Mouse (Mus musculus) liver, embryonic 12.5 days (tissue): ENCODE measurements at regions not wholly inside any gene's neighbourhood (a gene's known extent, or its start where the extent isn't known, plus 50 kb on each side); places are given as distances from the start of the nearest gene placed in this dataset.

Source experiments
- ATAC-seq: fragments of 200-750 bp; cut with Nextera tagmentation; 2 replicates; pipeline ENCODE4 v1.8.0; 2017; ENCODE audit warnings: moderate number of reproducible peaks, mild to moderate bottlenecking, moderate library complexity
- H3K27ac ChIP-seq: fragments of 300-500 bp; sonication (generic); 2 replicates; pipeline ENCODE4 v1.5.1; 2016; ENCODE audit warnings: mild to moderate bottlenecking
- H3K27me3 ChIP-seq: fragments of 300-500 bp; sonication (generic); replicated peaks from 2 replicates; pipeline ENCODE4 v1.6.1; 2016; ENCODE audit warnings: mild to moderate bottlenecking, moderate library complexity
- H3K36me3 ChIP-seq: fragments of 300-500 bp; sonication (generic); 2 replicates; pipeline ENCODE4 v1.6.1; 2016; ENCODE audit warnings: mild to moderate bottlenecking, moderate library complexity
- H3K4me1 ChIP-seq: fragments of 300-500 bp; sonication (generic); 2 replicates; pipeline ENCODE4 v1.6.1; 2016
- H3K4me2 ChIP-seq: fragments of 300-500 bp; sonication (generic); 2 replicates; pipeline ENCODE4 v1.6.1; 2016; ENCODE audit warnings: mild to moderate bottlenecking, moderate library complexity
- H3K4me3 ChIP-seq: fragments of 300-500 bp; sonication (generic); 2 replicates; pipeline ENCODE4 v1.5.1; 2016; ENCODE audit warnings: mild to moderate bottlenecking, moderate library complexity
- H3K9ac ChIP-seq: fragments of 300-500 bp; sonication (generic); 2 replicates; pipeline ENCODE4 v1.6.1; 2016; ENCODE audit warnings: mild to moderate bottlenecking, moderate library complexity
- H3K9me3 ChIP-seq: fragments of 300-500 bp; sonication (generic); replicated peaks from 2 replicates; pipeline ENCODE4 v1.6.1; 2016; ENCODE audit warnings: mild to moderate bottlenecking, moderate library complexity
- WGBS: fragments of 180-500 bp; shearing (Covaris S2); methylation state at CpG from one replicate; pipeline ENCODE4 v1.1.7; 2016; ENCODE audit not compliant: insufficient replicate concordance; 5-methylcytosine and 5-hydroxymethylcytosine counted together

DNA sequence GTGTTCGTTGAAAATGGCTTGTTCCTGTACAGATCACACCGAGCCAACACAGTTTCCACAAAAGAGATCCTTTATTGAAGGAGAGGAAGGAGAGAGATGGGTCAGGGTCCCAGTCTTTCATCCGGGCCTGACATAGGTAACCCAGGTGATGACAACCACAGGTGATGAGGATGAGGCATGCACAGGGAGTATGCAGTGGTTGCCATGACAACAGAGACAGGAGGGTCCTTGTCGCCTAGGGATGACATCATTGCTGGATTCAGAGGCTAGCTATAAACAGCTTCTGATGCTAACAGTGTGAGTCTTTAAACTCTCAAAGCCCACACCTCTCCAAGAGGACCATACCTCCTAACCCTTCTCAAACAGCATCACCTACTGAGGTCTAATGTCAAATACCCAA lies 327.0 kb upstream of the Prox1 start:
- 77% methylated on average over 4 of the region's 4 CpGs for WGBS
- H3K27me3 ChIP-seq = peaks cover 16% of the 10 kb centered on the region; the same call in 1 of the 2 replicates
- ATAC-seq = no peak
- no peak overlapping the region for H3K9ac ChIP-seq
- no peaks in the 10 kb centered on the region for H3K9me3 ChIP-seq
- H3K4me2 ChIP-seq = no peak overlapping the region
- no peak overlapping the region for H3K27ac ChIP-seq
- no peak overlapping the region for H3K4me3 ChIP-seq
- no peaks in the 10 kb centered on the region for H3K4me1 ChIP-seq
- H3K36me3 ChIP-seq = no peaks in the 10 kb centered on the region

- Histone ChIP-seq H3K9me3 (no peaks in the 10 kb centered on the region), H3K4me3 (no peak overlapping the region), H3K4me2 (no peak overlapping the region), H3K27ac (no peak overlapping the region), H3K4me1 (no peaks in the 10 kb centered on the region), H3K27me3 (peaks cover 16% of the 10 kb centered on the region; the same call in 1 of the 2 replicates), H3K9ac (no peak overlapping the region), H3K36me3 (no peaks in the 10 kb centered on the region)
- 29% methylated on average over 10 of the region's 10 CpGs for WGBS
- no peak for ATAC-seq
These were observed 325.4 kb upstream of the Prox1 start for GRCm38 (mm10) chr1:190495741-190496520.

- Histone ChIP-seq H3K27me3 (peaks cover 5% of the 10 kb centered on the region), H3K4me3 (no peak overlapping the region), H3K27ac (no peak overlapping the region), H3K9ac (no peak overlapping the region), H3K4me1 (no peaks in the 10 kb centered on the region), H3K9me3 (no peaks in the 10 kb centered on the region), H3K36me3 (no peaks in the 10 kb centered on the region), H3K4me2 (no peak overlapping the region)
- ATAC-seq = no peak
- WGBS = 25% methylated on average over 6 of the region's 7 CpGs
These were observed 316.1 kb upstream of the Prox1 start for GRCm38 (mm10) chr1:190486551-190487104.

- no peaks in the 10 kb centered on the region for H3K36me3 ChIP-seq
- 68% methylated on average over 13 of the region's 13 CpGs for WGBS
- H3K9me3 ChIP-seq = no peaks in the 10 kb centered on the region
- H3K4me1 ChIP-seq = no peaks in the 10 kb centered on the region
- H3K4me3 ChIP-seq = no peak overlapping the region
- peaks cover 5% of the 10 kb centered on the region for H3K27me3 ChIP-seq
- no peak overlapping the region for H3K4me2 ChIP-seq
- H3K9ac ChIP-seq = no peak overlapping the region
- ATAC-seq = no peak
- no peak overlapping the region for H3K27ac ChIP-seq
These were observed 312.9 kb upstream of the Prox1 start for GRCm38 (mm10) chr1:190483366-190483765.

DNA sequence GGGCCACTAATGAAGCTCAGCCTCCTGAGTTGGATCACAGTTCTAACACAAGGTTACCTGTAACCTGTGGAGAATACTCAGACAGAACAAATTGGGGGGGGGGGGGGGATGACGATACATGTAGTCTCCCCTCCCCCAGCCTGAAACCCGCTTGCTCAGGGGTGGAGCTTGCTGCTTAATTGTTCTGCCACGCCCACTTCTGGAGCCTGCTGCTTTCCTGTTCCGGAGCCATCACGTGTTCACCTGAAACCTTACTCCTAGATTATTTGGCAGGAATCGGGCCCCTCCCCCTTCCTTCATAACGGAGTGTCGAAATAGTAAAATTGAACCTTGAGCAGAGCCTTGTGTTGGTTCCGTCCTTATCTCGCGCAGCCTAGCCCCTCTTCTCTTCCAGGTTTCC lies 310.6 kb upstream of the Prox1 start:
- Histone ChIP-seq H3K4me1 (no peaks in the 10 kb centered on the region), H3K4me3 (no peak overlapping the region), H3K27ac (no peak overlapping the region), H3K9ac (no peak overlapping the region), H3K36me3 (no peaks in the 10 kb centered on the region), H3K4me2 (no peak overlapping the region), H3K27me3 (peaks cover 5% of the 10 kb centered on the region; the same call in 1 of the 2 replicates), H3K9me3 (no peaks in the 10 kb centered on the region)
- 50% methylated on average over 11 of the region's 11 CpGs for WGBS
- no peak for ATAC-seq

- Histone ChIP-seq H3K4me3 (no peak overlapping the region), H3K9me3 (no peaks in the 10 kb centered on the region), H3K36me3 (no peaks in the 10 kb centered on the region), H3K4me2 (no peak overlapping the region), H3K4me1 (no peaks in the 10 kb centered on the region), H3K9ac (no peak overlapping the region), H3K27ac (no peak overlapping the region), H3K27me3 (peaks cover 5% of the 10 kb centered on the region; the same call in 1 of the 2 replicates)
- no peak for ATAC-seq
- WGBS = 53% methylated on average over 9 of the region's 9 CpGs
These were observed 310.1 kb upstream of the Prox1 start for GRCm38 (mm10) chr1:190480601-190481000.

- Histone ChIP-seq H3K4me2 (no peak overlapping the region), H3K9me3 (no peaks in the 10 kb centered on the region), H3K27me3 (no peaks in the 10 kb centered on the region), H3K9ac (no peak overlapping the region), H3K4me3 (no peak overlapping the region), H3K27ac (no peak overlapping the region), H3K36me3 (no peaks in the 10 kb centered on the region), H3K4me1 (0 out of 2 replicates have a peak, but pooled peaks cover 3% of the 10 kb centered on the region)
- no peak for ATAC-seq
- 48% methylated on average over 8 of the region's 8 CpGs for WGBS
These were observed 302.2 kb upstream of the Prox1 start for GRCm38 (mm10) chr1:190472761-190473160.

DNA sequence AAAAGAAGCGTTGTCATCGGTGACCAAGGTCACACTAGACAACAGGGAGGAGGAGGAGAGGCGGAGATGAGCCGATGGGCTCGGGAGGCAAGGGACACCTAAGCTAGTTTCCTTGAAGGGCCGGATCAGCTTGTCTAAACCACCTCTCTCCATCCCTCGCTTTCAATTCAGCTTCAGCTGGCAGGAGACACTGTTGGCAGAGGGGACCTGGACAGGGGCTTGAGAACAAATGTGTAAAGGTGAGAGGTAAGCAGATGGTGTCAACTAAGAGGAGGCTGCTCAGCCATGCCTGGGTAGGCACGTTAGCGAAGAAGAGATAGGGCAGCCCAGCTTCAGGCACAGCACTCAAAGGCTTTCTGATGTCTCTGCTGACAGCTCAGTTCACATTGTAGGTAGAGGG lies 299.8 kb upstream of the Prox1 start:
- Histone ChIP-seq H3K9ac (no peak overlapping the region), H3K4me3 (no peak overlapping the region), H3K27ac (no peak overlapping the region), H3K36me3 (no peaks in the 10 kb centered on the region), H3K4me1 (0 out of 2 replicates have a peak, but pooled peaks cover 3% of the 10 kb centered on the region), H3K9me3 (no peaks in the 10 kb centered on the region), H3K4me2 (no peak overlapping the region), H3K27me3 (no peaks in the 10 kb centered on the region)
- WGBS = 58% methylated on average over 9 of the region's 9 CpGs
- ATAC-seq = no peak

- no peak for ATAC-seq
- Histone ChIP-seq H3K4me1 (0 out of 2 replicates have a peak, but pooled peaks cover 4% of the 10 kb centered on the region), H3K4me3 (no peak overlapping the region), H3K27me3 (no peaks in the 10 kb centered on the region; the same call in 1 of the 2 replicates), H3K36me3 (no peaks in the 10 kb centered on the region), H3K4me2 (no peak overlapping the region), H3K9ac (no peak overlapping the region), H3K9me3 (no peaks in the 10 kb centered on the region), H3K27ac (no peak overlapping the region)
- WGBS = 68% methylated on average over 12 of the region's 12 CpGs
These were observed 287.1 kb upstream of the Prox1 start for GRCm38 (mm10) chr1:190457541-190458061.

- no peak overlapping the region for H3K9ac ChIP-seq
- WGBS = 83% methylated on average over 10 of the region's 10 CpGs
- no peaks in the 10 kb centered on the region for H3K9me3 ChIP-seq
These were observed 283.0 kb upstream of the Prox1 start for GRCm38 (mm10) chr1:190453549-190453948.

GRCm38 (mm10) chr1:190452115-190452842 lies 281.8 kb upstream of the Prox1 start:
- Histone ChIP-seq H3K4me1 (no peaks in the 10 kb centered on the region), H3K27me3 (peaks cover 18% of the 10 kb centered on the region), H3K4me2 (no peak overlapping the region), H3K4me3 (no peak overlapping the region), H3K9me3 (no peaks in the 10 kb centered on the region), H3K27ac (no peak overlapping the region), H3K9ac (no peak overlapping the region), H3K36me3 (no peaks in the 10 kb centered on the region)
- WGBS = 56% methylated on average over 11 of the region's 11 CpGs
- no peak for ATAC-seq

More at GRCm38 (mm10) chr1:190453549-190453948, 283.0 kb upstream of the Prox1 start:
- Histone ChIP-seq H3K27ac (no peak overlapping the region), H3K4me2 (no peak overlapping the region), H3K27me3 (peaks cover 5% of the 10 kb centered on the region; the same call in 1 of the 2 replicates), H3K4me1 (no peaks in the 10 kb centered on the region), H3K36me3 (no peaks in the 10 kb centered on the region), H3K4me3 (no peak overlapping the region)
- no peak for ATAC-seq

- H3K4me1 ChIP-seq = no peaks in the 10 kb centered on the region
- no peak overlapping the region for H3K4me3 ChIP-seq
- peaks cover 30% of the 10 kb centered on the region for H3K27me3 ChIP-seq
- whole genome bisulfite sequencing = 10% methylated on average over 8 of the region's 8 CpGs
- no peak overlapping the region for H3K9ac ChIP-seq
- ATAC-seq = no peak
- no peaks in the 10 kb centered on the region for H3K36me3 ChIP-seq
- H3K27ac ChIP-seq = no peak overlapping the region
- no peaks in the 10 kb centered on the region for H3K9me3 ChIP-seq
- no peak overlapping the region for H3K4me2 ChIP-seq
These were observed 277.7 kb upstream of the Prox1 start for GRCm38 (mm10) chr1:190448263-190448662.
